Mouse (Mus musculus): Measurements from ENCODE around the gene Syngap1.

DNA sequence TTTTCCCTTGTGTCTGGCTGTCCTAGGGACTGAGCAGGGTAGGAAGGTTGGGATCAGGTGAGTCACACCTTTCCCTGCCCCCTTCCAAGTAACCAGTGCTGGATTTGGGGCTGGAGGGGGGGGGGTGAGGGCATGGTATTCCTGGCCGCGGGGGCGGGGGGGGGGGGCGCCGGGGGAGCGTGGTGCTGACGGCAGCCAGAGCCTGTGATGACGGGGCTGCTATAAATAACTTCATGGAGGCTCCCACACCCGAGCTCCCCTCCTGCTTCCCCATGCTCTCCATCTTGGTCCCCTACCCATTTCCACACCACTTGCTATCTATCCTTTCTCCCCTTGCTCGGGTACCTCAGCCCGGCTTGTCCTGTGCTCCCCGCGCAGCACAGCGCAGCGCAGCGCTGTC, 12.7 kb downstream of the Syngap1 start:
- TF ChIP-seq CTCF (IDR thresholded peaks at IDR 0.05; ENCODE audit: low read depth) (no peak), EP300 (IDR thresholded peaks at IDR 0.05; ENCODE audit: low read depth) (no peak)

All from liver, embryonic 14.5 days (tissue).